Mouse (Mus musculus) embryonic stem cell, embryonic (primary cell): ENCODE measurements around the gene Utrn.

Experiments used
- CTCF ChIA-PET, 4 experiments: fragments of 300-600 bp in 2 of 4; fragments of 350-600 bp in 2 of 4; sonication (Branson Sonifier 250); formaldehyde crosslinking; loops; one replicate each; lab custom pipeline; 2022; ENCODE audit warnings: inconsistent platforms in 2 of 4; lab: Charles Lee
- POLR2A ChIA-PET, 4 experiments: fragments of 300-600 bp in 2 of 4; fragments of 350-600 bp in 2 of 4; sonication (Branson Sonifier 250); formaldehyde crosslinking; loops; one replicate each; lab custom pipeline; 2022; ENCODE audit warnings: antibody characterized with exemption in 4 of 4, inconsistent platforms in 1 of 4; lab: Charles Lee

The Utrn gene

GRCm38 (mm10) chr10:12858017-12858416 is 11.1 kb downstream of the Utrn start:
- ChIA-PET POLR2A (interaction anchor here in 2 of 4 experiments (1.1 to 1.7 kb wide), 2 partner anchors 10 kb away, joined by 5 to 9 read pairs; partner anchors contain the start of gene Utrn (in 1 of the 2)), CTCF (no interaction called here)

- CTCF ChIA-PET = no interaction called here
- POLR2A ChIA-PET = interaction anchor here in 2 of 4 experiments (0.5 to 1.4 kb wide), 2 partner anchors 15 to 137 kb away, joined by 3 to 6 read pairs; partner anchors contain the start of gene Utrn (in 1 of the 2)
Measured at GRCm38 (mm10) chr10:12854298-12854697, 14.9 kb downstream of the Utrn start.

GRCm38 (mm10) chr10:12853776-12854175 is 15.4 kb downstream of the Utrn start:
- ChIA-PET POLR2A (interaction anchor here in 2 of 4 experiments (2.0 to 4.2 kb wide), 2 partner anchors 13 to 14 kb away, joined by 7 to 16 read pairs; partner anchors contain the start of gene Utrn (in 1 of the 2)), CTCF (no interaction called here)

GRCm38 (mm10) chr10:12853196-12853620 is 16.0 kb downstream of the Utrn start:
- CTCF ChIA-PET = no interaction called here
- POLR2A ChIA-PET = interaction anchor here in 2 of 4 experiments (1.9 to 4.2 kb wide), 3 partner anchors 14 to 15 kb away, joined by 4 to 16 read pairs (median 7); partner anchors contain the start of gene Utrn (in 1 of the 2)

- POLR2A ChIA-PET = interaction anchor here in 3 of 4 experiments (1.0 to 4.2 kb wide), 5 partner anchors 9 to 16 kb away, joined by 3 to 16 read pairs (median 5); partner anchors contain the start of gene Utrn (in 1 of the 3)
Measured at GRCm38 (mm10) chr10:12852416-12853195, 16.6 kb downstream of the Utrn start.

GRCm38 (mm10) chr10:12850781-12851471 is 18.2 kb downstream of the Utrn start:
- ChIA-PET POLR2A (interaction anchor here in 3 of 4 experiments (0.6 to 4.2 kb wide), 4 partner anchors 9 to 59 kb away, joined by 3 to 16 read pairs (median 6); partner anchors contain the start of gene Utrn (in 1 of the 3)), CTCF (no interaction called here)

More at GRCm38 (mm10) chr10:12852416-12853195, 16.6 kb downstream of the Utrn start:
- CTCF ChIA-PET = no interaction called here

- POLR2A ChIA-PET = interaction anchor here in 2 of 4 experiments (1.5 to 1.7 kb wide), 2 partner anchors 20 kb away, joined by 5 read pairs; partner anchors contain the start of gene Utrn (in 1 of the 2)
- CTCF ChIA-PET = interaction anchor here in 1 of 4 experiments (0.6 kb wide), 1 partner anchor 94 kb away, joined by 3 read pairs; no protein-coding TSS in a partner anchor
Measured at GRCm38 (mm10) chr10:12848322-12849108, 20.6 kb downstream of the Utrn start.

GRCm38 (mm10) chr10:12842543-12842942 is 26.6 kb downstream of the Utrn start:
- POLR2A ChIA-PET = interaction anchor here in 2 of 4 experiments (0.6 to 1.1 kb wide), 3 partner anchors 8 to 39 kb away, joined by 3 to 4 read pairs (median 3); no protein-coding TSS in a partner anchor
- CTCF ChIA-PET = interaction anchor here in 1 of 4 experiments (0.6 kb wide), 1 partner anchor 19 kb away, joined by 3 read pairs; no protein-coding TSS in a partner anchor

- CTCF ChIA-PET = interaction anchor here in 1 of 4 experiments (0.6 kb wide), 1 partner anchor 122 kb away, joined by 4 read pairs; the partner anchor contains the start of gene Stx11
- POLR2A ChIA-PET = interaction anchor here in 2 of 4 experiments (0.6 to 1.2 kb wide), 2 partner anchors 28 to 68 kb away, joined by 3 to 5 read pairs; no protein-coding TSS in a partner anchor
Measured at GRCm38 (mm10) chr10:12841497-12841896, 27.7 kb downstream of the Utrn start.

- ChIA-PET CTCF (no interaction called here), POLR2A (interaction anchor here in 1 of 4 experiments (0.7 to 0.9 kb wide), 2 partner anchors 74 to 229 kb away, joined by 3 to 5 read pairs; no protein-coding TSS in a partner anchor)
Measured at GRCm38 (mm10) chr10:12837636-12838035, 31.5 kb downstream of the Utrn start.

GRCm38 (mm10) chr10:12836048-12836816 is 32.9 kb downstream of the Utrn start:
- CTCF ChIA-PET = no interaction called here
- POLR2A ChIA-PET = interaction anchor here in 2 of 4 experiments (1.1 to 1.2 kb wide), 2 partner anchors 25 to 257 kb away, joined by 4 read pairs; no protein-coding TSS in a partner anchor

- ChIA-PET POLR2A (interaction anchor here in 1 of 4 experiments (0.7 kb wide), 2 partner anchors 20 to 164 kb away, joined by 3 read pairs; no protein-coding TSS in a partner anchor), CTCF (no interaction called here)
Measured at GRCm38 (mm10) chr10:12834215-12834614, 35.0 kb downstream of the Utrn start.

- ChIA-PET POLR2A (no interaction called here), CTCF (no interaction called here)
Measured at GRCm38 (mm10) chr10:12832163-12832562, 37.0 kb downstream of the Utrn start.

- ChIA-PET CTCF (interaction anchor here in 1 of 4 experiments (0.7 kb wide), 1 partner anchor 46 kb away, joined by 3 read pairs; no protein-coding TSS in a partner anchor), POLR2A (interaction anchor here in 2 of 4 experiments (1.0 to 1.5 kb wide), 3 partner anchors 22 to 82 kb away, joined by 3 to 5 read pairs (median 4); no protein-coding TSS in a partner anchor)
Measured at GRCm38 (mm10) chr10:12827778-12828177, 41.4 kb downstream of the Utrn start.

- ChIA-PET POLR2A (interaction anchor here in 1 of 4 experiments (1.0 to 1.4 kb wide), 2 partner anchors 22 to 82 kb away, joined by 3 to 5 read pairs; no protein-coding TSS in a partner anchor), CTCF (interaction anchor here in 1 of 4 experiments (0.7 kb wide), 1 partner anchor 46 kb away, joined by 3 read pairs; no protein-coding TSS in a partner anchor)
Measured at GRCm38 (mm10) chr10:12827306-12827705, 41.9 kb downstream of the Utrn start.

GRCm38 (mm10) chr10:12826760-12827281 is 42.3 kb downstream of the Utrn start:
- CTCF ChIA-PET = no interaction called here
- POLR2A ChIA-PET = interaction anchor here in 1 of 4 experiments (1.4 kb wide), 1 partner anchor 81 kb away, joined by 3 read pairs; no protein-coding TSS in a partner anchor
